Mouse (Mus musculus) forebrain, embryonic 14.5 days (tissue): Measurements from ENCODE around the gene Smok3b. TPM values are rescaled to one million over a fixed set of nuclear protein-coding genes. Genes with fewer than 3 reads are reported as not detected.
"Not testable (repeated sequence)": the region's sequence is repeated elsewhere in the genome, so short reads cannot be mapped to it uniquely, and the experiment has no call there.

Source experiments
- ATAC-seq: fragments of 200-750 bp; cut with Nextera tagmentation; 2 replicates; pipeline ENCODE4 v1.8.0; 2017; ENCODE audit warnings: mild to moderate bottlenecking, moderate library complexity
- DNase-seq: peaks from one replicate; pipeline ENCODE4 v3.0.0-alpha.2; 2015; ENCODE audit warnings: low spot score
- H3K27ac ChIP-seq: fragments of 300-500 bp; sonication (generic); 2 replicates; pipeline ENCODE4 v1.5.1; 2014; ENCODE audit warnings: low read depth, mild to moderate bottlenecking, control low read depth, low read length, moderate library complexity
- H3K27me3 ChIP-seq: fragments of 300-500 bp; sonication (generic); replicated peaks from 2 replicates; pipeline ENCODE4 v1.6.1; 2014; ENCODE audit warnings: low read length, control low read depth, mixed read lengths; ENCODE audit not compliant: control insufficient read depth, insufficient read depth
- H3K36me3 ChIP-seq: fragments of 300-500 bp; sonication (generic); 2 replicates; pipeline ENCODE4 v1.6.1; 2014; ENCODE audit warnings: low read length, control low read depth; ENCODE audit not compliant: control insufficient read depth, insufficient read depth
- H3K4me1 ChIP-seq: fragments of 300-500 bp; sonication (generic); 2 replicates; pipeline ENCODE4 v1.6.1; 2014; ENCODE audit warnings: antibody characterized with exemption, low read length, control low read depth; ENCODE audit not compliant: control insufficient read depth, insufficient read depth
- H3K4me2 ChIP-seq: fragments of 300-500 bp; sonication (generic); 2 replicates; pipeline ENCODE4 v1.6.1; 2014; ENCODE audit warnings: mild to moderate bottlenecking, control low read depth, low read length
- H3K4me3 ChIP-seq: fragments of 300-500 bp; sonication (generic); 2 replicates; pipeline ENCODE4 v1.5.1; 2014; ENCODE audit warnings: low read depth, low read length, control low read depth
- H3K9ac ChIP-seq: fragments of 300-500 bp; sonication (generic); 2 replicates; pipeline ENCODE4 v1.6.1; 2014; ENCODE audit warnings: mild to moderate bottlenecking, low read length, control low read depth, moderate library complexity
- H3K9me3 ChIP-seq: fragments of 300-500 bp; sonication (generic); replicated peaks from 2 replicates; pipeline ENCODE4 v1.6.1; 2016; ENCODE audit warnings: low read length, control low read depth, mixed read lengths; ENCODE audit not compliant: control insufficient read depth
- WGBS: fragments of 180-500 bp; shearing (Covaris S2); extraction: QIAGEN DNeasy Blood & Tissue Kit; methylation state at CpG from one replicate; pipeline ENCODE4 v1.1.7; 2014; 5-methylcytosine and 5-hydroxymethylcytosine counted together
- polyA plus RNA-seq: library from polyadenylated mRNA; unstranded; fragments of >200 nt; fragmentation: Nextera tagmentation; extraction: Ambion mirVana; gene quantifications from 2 replicates; pipeline ENCODE4 v1.2.1, GENCODE M21; 2014

The Smok3b gene
- polyA plus RNA-seq, 1 experiment from 2014 or later = not detected

DNA sequence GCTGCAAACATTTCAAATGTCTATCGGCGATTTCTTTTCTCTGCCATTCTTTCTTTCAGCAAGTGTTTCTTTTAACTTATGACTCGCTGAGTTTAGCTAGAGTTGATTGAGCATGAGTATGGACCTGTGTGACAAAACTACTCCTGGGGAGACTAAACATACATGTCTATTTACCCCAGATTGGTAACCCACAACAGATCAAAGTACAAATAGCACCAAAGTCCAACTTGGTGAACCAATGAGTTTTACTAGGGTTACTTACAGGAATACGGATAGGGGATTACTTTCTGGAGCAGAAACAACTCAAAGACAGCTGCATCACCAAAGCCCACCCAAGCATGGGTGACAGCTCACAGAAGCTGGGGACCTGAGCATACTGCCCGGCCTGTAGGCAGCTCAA, 11.8 kb upstream of the Smok3b start:
- ATAC-seq (no peak), DNase-seq (no peak)
- H3K36me3 ChIP-seq = no peaks in the 10 kb centered on the region
- H3K27me3 ChIP-seq = no peaks in the 10 kb centered on the region
- H3K4me1 ChIP-seq = no peaks in the 10 kb centered on the region
- H3K9ac ChIP-seq = no peak overlapping the region
- 88% methylated on average over 5 of the region's 5 CpGs for WGBS
- no peaks in the 10 kb centered on the region for H3K9me3 ChIP-seq
- no peak overlapping the region for H3K4me2 ChIP-seq
- no peak overlapping the region for H3K27ac ChIP-seq
- no peak overlapping the region for H3K4me3 ChIP-seq

DNA sequence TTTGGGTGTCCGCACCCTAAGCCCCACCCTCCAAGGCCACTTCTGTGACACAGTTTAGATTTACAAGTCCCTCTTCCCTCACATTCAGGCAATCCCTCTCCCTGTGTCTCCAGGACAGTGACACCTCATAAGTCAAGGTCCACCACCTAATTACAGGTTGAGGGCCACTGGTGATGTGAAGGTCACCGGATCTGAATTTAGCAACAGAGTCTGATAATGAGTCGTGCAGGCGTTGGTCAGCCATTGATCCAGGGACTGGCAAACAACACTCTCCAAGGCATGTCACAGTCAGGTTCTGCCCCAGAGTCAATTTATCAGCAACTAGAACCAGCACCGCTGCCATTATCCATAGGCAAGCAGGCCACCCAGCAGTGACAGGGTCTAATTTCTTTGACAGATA, 8.8 kb upstream of the Smok3b start:
- DNase-seq = no peak
- no peak for ATAC-seq
- H3K27ac ChIP-seq = no peak overlapping the region

DNA sequence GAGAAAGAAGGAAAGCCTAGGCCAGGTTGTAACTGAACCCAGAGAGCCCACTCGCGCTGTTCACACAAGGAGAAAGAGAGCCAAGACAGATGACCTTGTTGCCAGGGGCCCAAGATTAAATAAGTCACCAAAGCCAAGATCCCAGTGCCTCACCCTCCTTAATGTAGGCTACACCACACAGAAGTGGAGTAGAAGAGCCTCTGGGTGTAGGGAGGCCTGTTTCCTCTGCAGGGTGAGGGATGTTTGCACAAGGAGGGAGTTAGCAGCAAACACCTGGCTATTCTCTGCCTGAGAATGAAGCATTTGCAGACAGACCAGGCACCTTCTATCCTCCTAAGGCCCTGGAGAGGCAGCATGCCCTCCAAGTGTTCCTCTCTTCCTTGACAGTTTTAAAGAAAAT, 4.7 kb upstream of the Smok3b start:
- Histone ChIP-seq H3K27me3 (no peaks in the 10 kb centered on the region), H3K9me3 (no peaks in the 10 kb centered on the region), H3K4me2 (no peak overlapping the region), H3K9ac (no peak overlapping the region), H3K27ac (no peak overlapping the region), H3K4me3 (no peak overlapping the region), H3K36me3 (no peaks in the 10 kb centered on the region), H3K4me1 (no peaks in the 10 kb centered on the region)
- ATAC-seq (no peak), DNase-seq (no peak)
- WGBS = 96% methylated on average over 2 of the region's 2 CpGs

More for the DNA sequence above, 8.8 kb upstream of the Smok3b start:
- Histone ChIP-seq H3K4me1 (no peaks in the 10 kb centered on the region), H3K4me2 (no peak overlapping the region), H3K27me3 (no peaks in the 10 kb centered on the region), H3K36me3 (no peaks in the 10 kb centered on the region), H3K9me3 (no peaks in the 10 kb centered on the region), H3K4me3 (no peak overlapping the region), H3K9ac (no peak overlapping the region)
- 96% methylated on average over 5 of the region's 5 CpGs for WGBS

DNA sequence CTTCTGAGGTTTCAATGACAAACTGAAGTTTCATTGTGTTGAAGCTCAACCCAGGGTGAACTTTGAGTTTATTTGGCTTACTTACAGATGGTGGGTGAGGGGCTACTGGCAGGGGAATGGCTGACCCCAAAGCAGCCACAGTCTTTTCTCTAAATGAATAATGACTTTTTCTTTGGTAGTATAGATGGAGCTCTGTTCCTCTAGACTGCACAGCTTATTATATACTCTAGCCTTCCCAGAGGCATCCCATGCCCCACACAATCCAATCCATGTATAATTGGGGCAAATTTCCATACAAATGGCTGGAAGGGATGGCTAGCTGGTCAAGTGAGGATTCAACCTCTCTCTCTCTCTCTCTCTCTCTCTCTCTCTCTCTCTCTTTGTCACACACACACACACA, 4.2 kb upstream of the Smok3b start:
- no peaks in the 10 kb centered on the region for H3K27me3 ChIP-seq
- no peaks in the 10 kb centered on the region for H3K4me1 ChIP-seq
- no peak overlapping the region for H3K4me3 ChIP-seq
- no peak overlapping the region for H3K9ac ChIP-seq
- DNase-seq = no peak
- no peaks in the 10 kb centered on the region for H3K9me3 ChIP-seq
- H3K4me2 ChIP-seq = no peak overlapping the region
- H3K27ac ChIP-seq = no peak overlapping the region
- H3K36me3 ChIP-seq = no peaks in the 10 kb centered on the region
- no peak for ATAC-seq

DNA sequence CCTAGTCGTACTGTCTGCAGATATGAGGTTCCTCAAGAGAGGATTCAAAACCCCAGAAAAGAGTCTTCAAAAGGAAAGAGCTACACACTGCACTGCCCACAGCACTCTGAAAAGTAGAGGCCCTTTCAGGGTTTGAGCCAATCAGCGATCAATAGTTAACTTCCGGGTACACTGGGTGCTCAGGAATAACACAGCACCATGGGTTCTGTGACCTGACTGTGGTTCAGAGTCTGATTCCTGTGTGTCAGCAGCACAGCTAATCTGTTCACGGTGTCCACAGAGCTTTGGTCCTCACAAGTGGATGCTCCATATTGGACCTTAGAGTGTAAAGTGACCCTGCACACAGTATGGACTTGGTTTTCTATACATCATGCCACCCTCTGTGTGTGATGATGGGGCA, 1.7 kb upstream of the Smok3b start:
- not testable (repeated sequence) for H3K4me2 ChIP-seq, H3K9me3 ChIP-seq, H3K36me3 ChIP-seq, H3K27ac ChIP-seq, DNase-seq, ATAC-seq, H3K9ac ChIP-seq, H3K27me3 ChIP-seq, H3K4me1 ChIP-seq, H3K4me3 ChIP-seq
- WGBS = 90% methylated on average over 3 of the region's 4 CpGs

DNA sequence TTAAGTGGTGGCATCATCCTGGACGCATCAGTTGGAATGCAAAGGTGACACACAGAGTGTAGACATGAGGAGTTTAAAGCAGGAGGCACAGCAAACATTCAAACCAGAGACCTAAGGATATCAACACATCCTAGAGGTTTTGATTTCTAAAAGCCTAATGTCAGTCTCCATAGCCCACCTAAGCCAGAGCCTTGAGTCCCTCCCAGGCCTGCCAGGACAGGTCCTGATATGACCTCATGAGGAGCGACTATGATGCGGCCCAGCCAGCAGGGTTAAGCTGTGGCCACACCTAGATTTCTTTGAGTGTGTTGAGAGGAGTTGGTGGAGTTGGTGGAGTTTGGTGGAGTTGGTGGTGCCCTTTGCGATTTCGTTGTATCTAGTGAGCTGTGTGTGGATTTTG, 31.7 kb downstream of the Smok3b start, which contains the start of gene Smok3c:
Smok3c (plus strand) TSS at position 301 of the 400 bp plus-strand sequence.
- WGBS = no CpG with 5 or more reads among the region's 5 CpGs
- H3K27me3 ChIP-seq, ATAC-seq, H3K9ac ChIP-seq, H3K27ac ChIP-seq, H3K9me3 ChIP-seq, H3K4me2 ChIP-seq, DNase-seq, H3K4me3 ChIP-seq, H3K36me3 ChIP-seq, H3K4me1 ChIP-seq: not testable (repeated sequence)

DNA sequence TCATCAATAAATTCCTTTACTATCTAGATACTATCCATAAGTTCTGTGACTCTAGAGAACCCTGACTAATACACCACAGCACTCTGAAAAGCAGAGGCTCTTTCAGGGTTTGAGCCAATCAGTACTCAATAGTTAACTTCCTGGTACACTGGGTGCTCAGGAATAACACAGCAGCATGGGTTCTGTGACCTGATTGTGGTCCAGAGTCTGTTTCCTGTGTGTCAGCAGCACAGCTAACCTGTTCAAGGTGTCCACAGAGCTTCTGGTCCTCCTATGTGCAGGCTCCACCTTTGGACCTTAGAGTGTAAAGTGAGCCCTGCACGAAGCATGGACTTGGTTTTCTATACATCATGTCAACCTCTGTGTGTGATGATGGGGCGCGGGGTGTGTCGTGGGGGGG, 52.6 kb downstream of the Smok3b start:
- ATAC-seq = no peak
- Histone ChIP-seq H3K4me3 (no peak overlapping the region), H3K27me3 (no peaks in the 10 kb centered on the region), H3K36me3 (no peaks in the 10 kb centered on the region), H3K4me2 (no peak overlapping the region), H3K9me3 (no peaks in the 10 kb centered on the region), H3K27ac (no peak overlapping the region), H3K4me1 (no peaks in the 10 kb centered on the region), H3K9ac (no peak overlapping the region)
- 84% methylated on average over 4 of the region's 4 CpGs for WGBS
- DNase-seq = no peak

DNA sequence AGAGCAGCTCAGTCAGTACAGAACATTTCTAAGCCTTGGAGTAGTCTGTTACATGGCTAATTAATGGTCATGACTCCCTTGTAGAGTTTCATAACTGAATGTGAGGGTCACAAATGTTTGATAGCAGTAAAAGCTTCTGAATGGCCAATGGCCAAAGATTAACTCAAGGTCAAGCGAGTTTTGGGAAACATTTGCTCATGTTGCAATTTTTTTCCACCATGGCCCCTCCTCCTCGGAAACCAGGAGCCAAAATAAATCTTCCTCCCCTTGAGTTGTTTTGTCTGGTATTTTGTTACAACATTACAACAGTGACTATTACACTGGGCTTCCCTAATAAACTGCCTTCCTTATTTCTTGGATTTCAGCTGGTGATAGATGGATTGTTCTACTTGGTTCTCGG, 54.5 kb downstream of the Smok3b start:
- DNase-seq (no peak), ATAC-seq (no peak)
- H3K4me2 ChIP-seq = no peak overlapping the region
- H3K4me3 ChIP-seq = no peak overlapping the region
- no peak overlapping the region for H3K9ac ChIP-seq
- 74% methylated on average over 3 of the region's 3 CpGs for WGBS
- H3K9me3 ChIP-seq = no peaks in the 10 kb centered on the region
- no peaks in the 10 kb centered on the region for H3K27me3 ChIP-seq
- no peaks in the 10 kb centered on the region for H3K4me1 ChIP-seq
- no peaks in the 10 kb centered on the region for H3K36me3 ChIP-seq
- H3K27ac ChIP-seq = no peak overlapping the region

DNA sequence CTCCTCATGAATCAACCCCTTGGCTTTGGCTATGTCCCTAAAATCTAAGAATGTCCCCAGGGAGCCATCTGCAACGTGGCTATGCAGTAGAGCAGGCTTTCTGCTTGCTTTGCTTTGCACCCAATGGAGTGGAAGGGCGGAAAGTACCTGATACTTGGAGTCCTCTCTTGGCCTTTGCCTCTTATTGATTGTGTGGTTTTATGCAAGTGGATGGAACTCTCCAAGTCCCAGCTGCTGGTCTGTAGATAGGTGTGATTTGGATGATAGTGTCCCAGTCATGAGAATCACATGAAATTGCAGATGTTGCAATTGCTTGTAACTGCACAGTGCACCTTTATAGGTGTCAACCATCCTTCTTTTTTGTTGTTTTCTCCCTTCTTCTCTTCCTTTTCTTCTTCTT, 54.9 kb downstream of the Smok3b start:
- ATAC-seq (no peak), DNase-seq (no peak)
- H3K4me1 ChIP-seq = no peaks in the 10 kb centered on the region
- H3K9me3 ChIP-seq = no peaks in the 10 kb centered on the region
- H3K4me3 ChIP-seq = no peak overlapping the region
- H3K27me3 ChIP-seq = no peaks in the 10 kb centered on the region
- no peak overlapping the region for H3K4me2 ChIP-seq
- no peaks in the 10 kb centered on the region for H3K36me3 ChIP-seq
- H3K9ac ChIP-seq = no peak overlapping the region
- no peak overlapping the region for H3K27ac ChIP-seq
- 63% methylated on average over 2 of the region's 2 CpGs for WGBS

DNA sequence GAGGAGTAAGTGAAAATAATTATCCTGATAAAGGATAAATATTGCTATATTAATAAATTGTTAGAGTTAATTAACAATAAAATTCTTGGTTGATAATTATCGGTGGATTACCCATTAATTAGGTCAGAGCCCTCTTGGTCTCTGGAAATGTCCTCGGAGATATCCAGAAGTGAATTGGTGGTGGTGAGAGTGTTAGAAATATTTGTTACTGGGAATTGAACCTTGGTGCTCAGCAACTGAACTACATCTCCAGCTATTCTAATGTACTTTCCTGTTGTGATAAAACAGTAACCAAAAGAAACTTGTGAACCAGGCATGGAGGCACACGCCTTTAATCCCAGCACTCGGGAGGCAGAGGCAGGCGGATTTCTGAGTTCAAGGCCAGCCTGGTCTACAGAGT, 59.2 kb downstream of the Smok3b start:
- ATAC-seq (no peak), DNase-seq (no peak)
- H3K36me3 ChIP-seq = no peaks in the 10 kb centered on the region
- no peak overlapping the region for H3K9ac ChIP-seq
- WGBS = 92% methylated on average over 5 of the region's 5 CpGs
- no peaks in the 10 kb centered on the region for H3K9me3 ChIP-seq
- no peaks in the 10 kb centered on the region for H3K4me1 ChIP-seq
- H3K4me2 ChIP-seq = no peak overlapping the region
- H3K27ac ChIP-seq = no peak overlapping the region
- H3K4me3 ChIP-seq = no peak overlapping the region
- H3K27me3 ChIP-seq = no peaks in the 10 kb centered on the region
